Mouse (Mus musculus): ENCODE data around the gene Mmp27. TPM values are rescaled to one million over a fixed set of nuclear protein-coding genes. Genes with fewer than 3 reads are reported as not detected.

The Mmp27 gene
- total RNA-seq (2022): not detected

- no peak for DNase-seq (ENCODE audit: low spot score in 2 of 2)
These were observed at the start of gene Mmp27 for GRCm38 (mm10) chr9:7571162-7571561. Mmp27 (plus strand) TSS chr9:7571396.

GRCm38 (mm10) chr9:7526255-7526940 is 44.8 kb upstream of the Mmp27 start:
- no peak for DNase-seq (ENCODE audit: low spot score in 2 of 2)

- DNase-seq (ENCODE audit: low spot score in 2 of 2): no peak
These were observed 28.4 kb upstream of the Mmp27 start for GRCm38 (mm10) chr9:7542763-7543162.

GRCm38 (mm10) chr9:7544923-7545457 is 26.2 kb upstream of the Mmp27 start:
- DNase-seq (ENCODE audit: low spot score in 2 of 2): no peak

- DNase-seq (ENCODE audit: low spot score in 2 of 2): no peak
These were observed 25.7 kb upstream of the Mmp27 start for GRCm38 (mm10) chr9:7545471-7545870.

GRCm38 (mm10) chr9:7545920-7546319 is 25.3 kb upstream of the Mmp27 start:
- DNase-seq (ENCODE audit: low spot score in 2 of 2): no peak

GRCm38 (mm10) chr9:7551943-7552342 is 19.3 kb upstream of the Mmp27 start:
- DNase-seq (ENCODE audit: low spot score in 2 of 2): no peak

- no peak for DNase-seq (ENCODE audit: low spot score in 2 of 2)
These were observed 17.7 kb upstream of the Mmp27 start for GRCm38 (mm10) chr9:7553536-7553935.

- DNase-seq (ENCODE audit: low spot score in 2 of 2): no peak
These were observed 16.8 kb upstream of the Mmp27 start for GRCm38 (mm10) chr9:7554382-7554781.

- DNase-seq (ENCODE audit: low spot score in 2 of 2): no peak
These were observed 12.8 kb upstream of the Mmp27 start, which contains the start of gene Mmp8 for GRCm38 (mm10) chr9:7558221-7559017. Mmp8 (plus strand) TSS chr9:7558456.

GRCm38 (mm10) chr9:7560026-7560425 is 11.2 kb upstream of the Mmp27 start:
- DNase-seq (ENCODE audit: low spot score in 2 of 2): no peak

- DNase-seq (ENCODE audit: low spot score in 2 of 2): no peak
These were observed 3.8 kb upstream of the Mmp27 start for GRCm38 (mm10) chr9:7567376-7567775.

- DNase-seq (ENCODE audit: low spot score in 2 of 2): no peak
These were observed 3.3 kb upstream of the Mmp27 start for GRCm38 (mm10) chr9:7567923-7568322.

GRCm38 (mm10) chr9:7570485-7570884 is 711 bp upstream of the Mmp27 start:
- no peak for DNase-seq (ENCODE audit: low spot score in 2 of 2)

GRCm38 (mm10) chr9:7572188-7572587 is 992 bp downstream of the Mmp27 start:
- no peak for DNase-seq (ENCODE audit: low spot score in 2 of 2)

- DNase-seq (ENCODE audit: low spot score in 2 of 2): no peak
These were observed 1.6 kb downstream of the Mmp27 start for GRCm38 (mm10) chr9:7572663-7573308.

GRCm38 (mm10) chr9:7575526-7575925 is 4.3 kb downstream of the Mmp27 start:
- no peak for DNase-seq (ENCODE audit: low spot score in 2 of 2)

- no peak for DNase-seq (ENCODE audit: low spot score in 2 of 2)
These were observed 6.2 kb downstream of the Mmp27 start for GRCm38 (mm10) chr9:7577371-7577770.

- no peak for DNase-seq (ENCODE audit: low spot score in 2 of 2)
These were observed 18.9 kb downstream of the Mmp27 start for GRCm38 (mm10) chr9:7590063-7590462.

GRCm38 (mm10) chr9:7593272-7593812 is 22.1 kb downstream of the Mmp27 start:
- no peak for DNase-seq (ENCODE audit: low spot score in 2 of 2)

- peak; percentile 79 to 85 for DNase-seq (ENCODE audit: low spot score in 2 of 2)
These were observed 23.8 kb downstream of the Mmp27 start for GRCm38 (mm10) chr9:7594816-7595540.
